Mouse (Mus musculus): ENCODE data around the gene Braf. TPM values are rescaled to one million over a fixed set of nuclear protein-coding genes. Genes with fewer than 3 reads are reported as not detected.
A peak's percentile ranks its signal among the peaks of the same experiment; 100 is the strongest.
"Not testable (repeated sequence)": the region's sequence is repeated elsewhere in the genome, so short reads cannot be mapped to it uniquely, and the experiment has no call there.

Braf gene
- polyA plus RNA-seq (2014; fragmentation: Nextera tagmentation; extraction: Ambion mirVana) = 12.2 and 13.4 TPM in 2 replicates

DNA sequence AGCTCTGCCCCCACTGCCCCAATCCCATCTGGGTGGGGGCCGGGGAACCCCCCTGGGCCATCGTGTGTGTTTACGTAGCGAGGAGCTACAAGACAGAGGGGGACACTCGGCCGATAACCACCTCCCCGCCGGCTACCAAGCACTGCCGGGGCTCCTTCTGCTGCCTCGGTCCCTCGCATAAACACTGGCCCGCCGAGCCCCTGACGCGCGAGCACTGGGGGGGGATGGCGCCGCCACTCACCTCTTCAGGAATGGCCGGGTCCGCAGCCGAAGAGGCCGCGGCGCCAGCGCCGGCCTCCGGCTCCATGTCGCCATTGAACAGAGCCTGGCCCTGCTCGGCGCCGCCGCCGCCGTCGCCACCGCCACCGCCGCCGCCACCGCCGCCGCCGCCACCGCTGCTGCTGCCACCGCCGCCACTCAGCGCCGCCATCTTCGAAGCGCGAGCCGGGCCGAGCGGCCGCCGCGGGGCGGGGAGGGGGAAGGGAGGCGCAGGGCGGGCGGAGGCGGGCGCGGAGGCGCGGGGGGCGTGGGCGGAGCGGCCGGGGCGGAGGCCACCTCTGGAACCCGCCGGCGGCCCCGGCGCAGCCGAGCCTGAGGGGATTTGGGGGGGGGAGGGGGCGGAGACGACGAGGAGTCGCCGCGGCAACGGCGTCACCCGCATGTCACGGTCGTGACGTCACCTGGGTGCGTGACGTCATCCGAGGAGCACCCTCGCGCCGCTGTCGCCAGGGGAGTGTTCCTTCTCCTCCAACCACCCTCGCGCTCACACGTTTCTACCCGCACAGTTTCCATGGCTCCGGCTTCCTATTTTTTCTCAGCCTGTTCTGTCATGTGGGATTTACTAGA is at the start of gene Braf:
Braf (minus strand) TSS at position 598 of the 846 bp plus-strand sequence.
- Histone ChIP-seq H3K4me3 (ENCODE audit: low read depth, low read length) (peak within 1 kb of the TSS; percentile 94), H3K9me3 (ENCODE audit: control insufficient read depth, low read length) (no peaks in the 10 kb centered on the region), H3K4me1 (replicated peaks; ENCODE audit: control insufficient read depth, insufficient read depth, low read length) (peaks cover 15% of the 10 kb centered on the region; the same call in 1 of the 2 replicates), H3K36me3 (ENCODE audit: control insufficient read depth, insufficient read depth, low read length) (no peaks in the 10 kb centered on the region), H3K9ac (ENCODE audit: low read depth, low read length) (peak within 1 kb of the TSS; percentile 96), H3K4me2 (peak within 1 kb of the TSS; percentile 78), H3K27me3 (replicated peaks; ENCODE audit: control insufficient read depth, insufficient read depth, low read length) (no peaks in the 10 kb centered on the region), H3K27ac (ENCODE audit: low read depth, low read length) (peak within 1 kb of the TSS; percentile 93)
- WGBS = 1% methylated on average over 70 of the region's 101 CpGs
- ATAC-seq (replicated peaks; ENCODE audit: low FRiP score) (peak; percentile 87), DNase-seq (ENCODE audit: low spot score) (peak; percentile 81)

DNA sequence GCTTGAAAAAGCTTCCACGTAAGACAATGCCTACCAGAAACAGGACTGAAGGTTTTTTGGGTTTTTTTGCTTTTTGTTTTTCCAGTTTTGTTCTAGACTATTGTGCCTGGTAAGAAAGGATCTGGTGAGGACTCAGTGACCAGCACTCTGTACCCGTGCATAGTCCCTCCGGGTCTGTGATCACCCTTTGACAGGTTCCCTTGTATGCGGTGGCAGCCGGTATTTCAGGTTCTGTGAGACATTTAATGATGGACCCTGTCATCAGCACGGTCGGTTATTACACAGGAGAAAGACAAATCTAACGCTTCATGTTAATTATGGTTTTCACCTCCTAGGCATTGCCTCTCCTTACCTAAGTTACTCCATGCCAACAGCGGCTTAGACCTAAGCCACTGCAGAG is 49.8 kb upstream of the Braf start:
- no peak overlapping the region for H3K9ac ChIP-seq (ENCODE audit: low read depth, low read length)
- no peaks in the 10 kb centered on the region for H3K36me3 ChIP-seq (ENCODE audit: control insufficient read depth, insufficient read depth, low read length)
- no peaks in the 10 kb centered on the region for H3K27me3 ChIP-seq (replicated peaks; ENCODE audit: control insufficient read depth, insufficient read depth, low read length)
- no peaks in the 10 kb centered on the region for H3K9me3 ChIP-seq (ENCODE audit: control insufficient read depth, low read length)
- 0 out of 2 replicates have a peak, but pooled peaks cover 1% of the 10 kb centered on the region for H3K4me1 ChIP-seq (replicated peaks; ENCODE audit: control insufficient read depth, insufficient read depth, low read length)
- DNase-seq (ENCODE audit: low spot score) = no peak
- no peak overlapping the region for H3K27ac ChIP-seq (ENCODE audit: low read depth, low read length)
- no peak overlapping the region for H3K4me3 ChIP-seq (ENCODE audit: low read depth, low read length)
- no peak overlapping the region for H3K4me2 ChIP-seq
- 87% methylated on average over 9 of the region's 9 CpGs for WGBS
- no peak for ATAC-seq (replicated peaks; ENCODE audit: low FRiP score)

DNA sequence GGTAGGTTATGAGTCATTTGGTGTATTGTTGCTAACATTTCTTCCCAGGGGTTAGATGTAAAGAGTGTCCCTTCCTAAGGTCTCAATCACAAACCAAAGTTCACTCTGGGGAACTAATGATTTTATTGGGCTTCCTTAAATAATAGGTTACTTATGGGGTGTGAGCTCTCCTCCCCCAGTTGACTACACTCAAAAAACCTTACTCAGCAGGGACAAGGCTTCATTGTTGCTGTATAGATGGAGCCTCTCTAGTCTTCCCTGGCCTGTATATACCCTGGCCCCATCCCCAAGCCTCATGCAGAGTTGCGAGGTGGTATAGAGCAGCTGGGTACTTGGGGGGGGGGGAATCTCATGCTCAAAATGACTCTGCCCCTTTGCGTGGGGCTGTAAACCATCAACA is 32.0 kb upstream of the Braf start:
- H3K4me2 ChIP-seq = no peak overlapping the region
- H3K9me3 ChIP-seq (ENCODE audit: control insufficient read depth, low read length) = no peaks in the 10 kb centered on the region
- no peaks in the 10 kb centered on the region for H3K36me3 ChIP-seq (ENCODE audit: control insufficient read depth, insufficient read depth, low read length)
- ATAC-seq (replicated peaks; ENCODE audit: low FRiP score) (no peak), DNase-seq (ENCODE audit: low spot score) (no peak)
- H3K9ac ChIP-seq (ENCODE audit: low read depth, low read length) = no peak overlapping the region
- WGBS = 83% methylated on average over 2 of the region's 2 CpGs
- H3K4me1 ChIP-seq (replicated peaks; ENCODE audit: control insufficient read depth, insufficient read depth, low read length) = no peaks in the 10 kb centered on the region
- no peaks in the 10 kb centered on the region for H3K27me3 ChIP-seq (replicated peaks; ENCODE audit: control insufficient read depth, insufficient read depth, low read length)
- no peak overlapping the region for H3K27ac ChIP-seq (ENCODE audit: low read depth, low read length)
- no peak overlapping the region for H3K4me3 ChIP-seq (ENCODE audit: low read depth, low read length)

DNA sequence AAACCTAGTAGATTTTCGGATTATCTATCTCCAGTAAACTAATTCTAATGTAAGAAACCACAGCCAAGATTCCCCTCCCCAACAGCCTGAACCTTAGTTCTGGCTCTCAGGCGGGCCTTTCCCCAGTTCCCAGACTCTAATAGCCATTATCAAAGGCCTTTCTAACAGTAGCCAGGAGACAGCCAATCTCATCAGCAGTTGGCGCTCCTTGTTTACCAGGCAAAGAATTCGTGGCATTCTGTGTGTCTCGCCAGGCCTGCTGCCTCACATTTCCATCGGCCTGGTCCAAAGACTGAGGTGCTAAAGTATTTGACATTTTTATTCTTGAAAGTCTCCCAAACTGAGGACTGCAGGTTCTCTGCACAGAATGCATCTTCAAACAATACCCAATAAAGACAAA is 24.6 kb upstream of the Braf start:
- ATAC-seq (replicated peaks; ENCODE audit: low FRiP score) (no peak), DNase-seq (ENCODE audit: low spot score) (no peak)
- Histone ChIP-seq H3K27ac (ENCODE audit: low read depth, low read length) (no peak overlapping the region), H3K4me2 (no peak overlapping the region), H3K4me1 (replicated peaks; ENCODE audit: control insufficient read depth, insufficient read depth, low read length) (no peaks in the 10 kb centered on the region), H3K27me3 (replicated peaks; ENCODE audit: control insufficient read depth, insufficient read depth, low read length) (no peaks in the 10 kb centered on the region; the same call in 1 of the 2 replicates), H3K36me3 (ENCODE audit: control insufficient read depth, insufficient read depth, low read length) (no peaks in the 10 kb centered on the region), H3K4me3 (ENCODE audit: low read depth, low read length) (no peak overlapping the region), H3K9ac (ENCODE audit: low read depth, low read length) (no peak overlapping the region), H3K9me3 (ENCODE audit: control insufficient read depth, low read length) (no peaks in the 10 kb centered on the region)
- 39% methylated on average over 6 of the region's 6 CpGs for WGBS

DNA sequence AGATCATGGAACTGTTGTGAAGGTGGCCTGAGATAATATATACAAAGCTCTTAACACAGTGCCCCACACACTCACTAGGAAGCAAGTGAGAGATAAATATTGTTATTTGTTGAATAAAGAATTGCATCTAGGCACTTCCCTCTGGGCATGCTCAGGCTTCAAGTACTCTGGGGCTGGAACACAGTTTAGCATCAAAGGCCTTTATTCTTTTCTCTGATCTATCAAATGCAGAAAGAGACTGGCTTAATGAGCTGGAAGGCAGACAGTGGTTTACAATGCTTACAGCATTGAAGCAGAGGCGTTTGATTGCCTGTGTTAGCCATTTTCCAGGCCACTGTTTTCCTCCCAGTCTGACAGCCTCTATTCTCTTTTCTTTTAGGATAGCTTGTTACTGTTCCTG is 21.8 kb upstream of the Braf start:
- Histone ChIP-seq H3K4me1 (replicated peaks; ENCODE audit: control insufficient read depth, insufficient read depth, low read length) (no peaks in the 10 kb centered on the region), H3K9ac (ENCODE audit: low read depth, low read length) (no peak overlapping the region), H3K36me3 (ENCODE audit: control insufficient read depth, insufficient read depth, low read length) (no peaks in the 10 kb centered on the region), H3K27ac (ENCODE audit: low read depth, low read length) (no peak overlapping the region), H3K4me3 (ENCODE audit: low read depth, low read length) (no peak overlapping the region), H3K4me2 (no peak overlapping the region), H3K9me3 (ENCODE audit: control insufficient read depth, low read length) (no peaks in the 10 kb centered on the region), H3K27me3 (replicated peaks; ENCODE audit: control insufficient read depth, insufficient read depth, low read length) (no peaks in the 10 kb centered on the region; the same call in 1 of the 2 replicates)
- ATAC-seq (replicated peaks; ENCODE audit: low FRiP score) (no peak), DNase-seq (ENCODE audit: low spot score) (no peak)
- 61% methylated on average over 1 of the region's 1 CpGs for WGBS

DNA sequence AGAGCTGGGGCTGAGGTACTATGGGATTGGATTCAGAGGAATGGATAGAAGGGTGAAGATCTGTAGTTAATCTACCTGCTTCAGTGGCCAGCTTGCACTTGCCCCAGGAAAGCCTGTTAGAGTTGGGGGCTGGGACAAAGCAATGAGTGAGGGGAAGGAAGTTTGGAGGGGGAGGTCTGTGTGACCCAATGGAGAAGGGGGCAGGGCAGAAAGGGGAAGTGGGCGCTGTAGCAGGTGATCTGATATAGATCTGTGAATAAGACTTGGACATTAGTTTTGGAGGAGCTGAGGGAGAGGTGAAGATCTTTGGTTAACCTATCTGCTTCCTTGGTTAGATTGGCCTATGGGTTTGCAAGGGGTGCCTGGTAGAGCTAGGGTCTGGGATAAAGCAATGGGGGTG is 20.2 kb upstream of the Braf start:
- H3K9ac ChIP-seq (ENCODE audit: low read depth, low read length) = no peak overlapping the region
- no peaks in the 10 kb centered on the region for H3K9me3 ChIP-seq (ENCODE audit: control insufficient read depth, low read length)
- no peak for DNase-seq (ENCODE audit: low spot score)
- no peak overlapping the region for H3K27ac ChIP-seq (ENCODE audit: low read depth, low read length)
- WGBS = 58% methylated on average over 1 of the region's 1 CpGs
- H3K4me1 ChIP-seq (replicated peaks; ENCODE audit: control insufficient read depth, insufficient read depth, low read length) = no peaks in the 10 kb centered on the region
- H3K4me2 ChIP-seq = no peak overlapping the region
- no peak for ATAC-seq (replicated peaks; ENCODE audit: low FRiP score)
- no peaks in the 10 kb centered on the region; the same call in 1 of the 2 replicates for H3K27me3 ChIP-seq (replicated peaks; ENCODE audit: control insufficient read depth, insufficient read depth, low read length)
- no peaks in the 10 kb centered on the region for H3K36me3 ChIP-seq (ENCODE audit: control insufficient read depth, insufficient read depth, low read length)
- H3K4me3 ChIP-seq (ENCODE audit: low read depth, low read length) = no peak overlapping the region

DNA sequence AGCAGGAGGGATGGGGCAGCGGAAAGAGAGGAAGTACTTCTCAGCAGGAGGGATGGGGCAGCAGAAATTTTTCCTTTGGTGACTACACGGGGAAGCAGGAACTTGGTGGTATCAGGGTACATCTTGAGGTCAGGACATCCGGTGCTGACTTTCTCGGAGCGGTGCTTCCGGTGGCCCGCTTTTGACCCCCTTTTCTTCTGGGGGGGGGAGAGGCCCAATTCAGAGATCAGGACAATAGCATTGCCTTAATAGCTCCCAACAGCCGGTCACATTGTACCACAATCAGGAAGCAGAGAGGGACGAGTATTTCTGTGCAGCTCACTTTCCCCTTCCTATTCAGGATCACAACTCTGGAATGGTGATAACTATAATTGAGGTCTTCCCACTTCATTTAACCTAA is 14.4 kb upstream of the Braf start:
- WGBS = 84% methylated on average over 8 of the region's 9 CpGs
- not testable (repeated sequence) for H3K9ac ChIP-seq (ENCODE audit: low read depth, low read length); H3K4me3 ChIP-seq (ENCODE audit: low read depth, low read length); H3K4me2 ChIP-seq; H3K4me1 ChIP-seq (replicated peaks; ENCODE audit: control insufficient read depth, insufficient read depth, low read length); H3K36me3 ChIP-seq (ENCODE audit: control insufficient read depth, insufficient read depth, low read length); H3K27ac ChIP-seq (ENCODE audit: low read depth, low read length); H3K9me3 ChIP-seq (ENCODE audit: control insufficient read depth, low read length); ATAC-seq (replicated peaks; ENCODE audit: low FRiP score); H3K27me3 ChIP-seq (replicated peaks; ENCODE audit: control insufficient read depth, insufficient read depth, low read length); DNase-seq (ENCODE audit: low spot score)

DNA sequence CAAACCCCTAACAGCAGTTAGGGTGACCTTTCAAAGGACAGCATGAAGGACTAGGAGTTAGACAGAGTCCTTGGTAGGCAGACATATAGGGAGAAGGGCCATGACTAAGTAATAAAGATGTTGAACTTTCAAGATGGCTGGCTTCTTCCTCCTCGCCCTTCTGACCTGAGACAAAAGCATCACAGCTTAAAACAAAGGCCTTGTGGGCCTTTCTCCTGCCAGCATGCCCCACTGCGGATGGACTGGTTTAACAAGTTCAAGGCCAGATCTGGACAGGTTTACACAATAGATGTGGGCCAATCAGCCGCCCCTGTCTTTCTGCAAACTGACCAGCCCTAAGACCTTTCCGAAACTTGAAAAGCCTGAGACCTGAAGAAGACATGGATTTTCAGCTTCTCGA is 2.8 kb upstream of the Braf start:
- Histone ChIP-seq H3K9ac (ENCODE audit: low read depth, low read length) (no peak overlapping the region), H3K36me3 (ENCODE audit: control insufficient read depth, insufficient read depth, low read length) (no peaks in the 10 kb centered on the region), H3K9me3 (ENCODE audit: control insufficient read depth, low read length) (no peaks in the 10 kb centered on the region), H3K27me3 (replicated peaks; ENCODE audit: control insufficient read depth, insufficient read depth, low read length) (no peaks in the 10 kb centered on the region), H3K4me1 (replicated peaks; ENCODE audit: control insufficient read depth, insufficient read depth, low read length) (peaks cover 10% of the 10 kb centered on the region; the same call in 1 of the 2 replicates), H3K4me2 (no peak overlapping the region), H3K27ac (ENCODE audit: low read depth, low read length) (no peak overlapping the region), H3K4me3 (ENCODE audit: low read depth, low read length) (no peak overlapping the region)
- DNase-seq (ENCODE audit: low spot score) (no peak), ATAC-seq (replicated peaks; ENCODE audit: low FRiP score) (no peak)
- 86% methylated on average over 5 of the region's 5 CpGs for WGBS

DNA sequence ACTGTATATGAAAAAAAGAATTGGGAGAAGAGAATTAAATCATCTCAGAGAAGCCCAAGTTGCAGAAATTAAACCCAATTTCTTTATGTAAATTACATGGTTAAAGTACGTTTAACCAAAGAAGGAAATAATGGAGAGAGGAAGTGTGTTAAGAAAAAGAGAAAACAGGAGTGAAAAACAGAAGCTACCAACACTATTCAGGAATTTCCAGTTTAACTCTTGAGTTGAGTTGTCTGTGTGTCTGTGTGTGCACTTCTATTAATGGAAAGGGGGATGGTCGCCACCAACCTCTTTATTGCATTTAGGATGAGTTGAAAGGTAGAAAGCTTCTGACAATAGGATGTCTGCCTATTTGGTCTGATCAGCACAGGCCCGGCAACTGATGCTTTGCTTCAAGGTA is 886 bp upstream of the Braf start:
- Histone ChIP-seq H3K9me3 (ENCODE audit: control insufficient read depth, low read length) (no peaks in the 10 kb centered on the region), H3K9ac (ENCODE audit: low read depth, low read length) (no peak overlapping the region), H3K36me3 (ENCODE audit: control insufficient read depth, insufficient read depth, low read length) (no peaks in the 10 kb centered on the region), H3K4me3 (ENCODE audit: low read depth, low read length) (no peak overlapping the region), H3K27ac (ENCODE audit: low read depth, low read length) (no peak overlapping the region), H3K4me1 (replicated peaks; ENCODE audit: control insufficient read depth, insufficient read depth, low read length) (peaks cover 15% of the 10 kb centered on the region; the same call in 1 of the 2 replicates), H3K27me3 (replicated peaks; ENCODE audit: control insufficient read depth, insufficient read depth, low read length) (no peaks in the 10 kb centered on the region), H3K4me2 (no peak overlapping the region)
- DNase-seq (ENCODE audit: low spot score) (no peak), ATAC-seq (replicated peaks; ENCODE audit: low FRiP score) (no peak)
- WGBS = 85% methylated on average over 3 of the region's 3 CpGs

Measured in liver, embryonic 11.5 days (tissue).